In genomic region chr1:153288010-153288409, GRCm38 (mm10) we compare ENCODE assay signal across 11 mouse cellular contexts. TPM values are rescaled to one million over a fixed set of nuclear protein-coding genes. Genes with fewer than 3 reads are reported as not detected.
DNase-seq lines count a peak whose midpoint lies in the region; ATAC-seq and TF ChIP-seq lines count a peak whose summit lies in the region.
"Had no signal": no experiment of that assay in that cellular context is flagged by ENCODE, and none has a peak within 500 bp of the region (broad histone marks: within the 10 kb centered on the region; RNA-seq: fewer than 3 reads in every experiment).

No protein-coding gene starts in this region.

- no peak for TF ChIP-seq EP300 in liver, postnatal 0 days (IDR thresholded peaks at IDR 0.05; ENCODE audit: low read depth)
- 0 out of 2 replicates have a peak, but pooled peaks have one; percentile 22 for TF ChIP-seq EP300 in ES-Bruce4 (IDR thresholded peaks at IDR 0.05; ENCODE audit: insufficient read depth, low read depth, low read length)

- H3K27me3 ChIP-seq in liver, postnatal 0 days (ENCODE audit: insufficient read depth, low read length), result no peaks in the 10 kb centered on the region
- H3K27me3 ChIP-seq in ES-Bruce4 (ENCODE audit: control insufficient read depth, insufficient read depth, low read length, poor library complexity, severe bottlenecking), result no peaks in the 10 kb centered on the region
- H3K27me3 ChIP-seq in midbrain, embryonic 13.5 days, result no peaks in the 10 kb centered on the region
- H3K27me3 ChIP-seq: limb, embryonic 15.5 days had no signal

- no peak overlapping the region for H3K27ac ChIP-seq in liver, postnatal 0 days (ENCODE audit: low read depth)
- no peak overlapping the region for H3K27ac ChIP-seq in ES-Bruce4 (ENCODE audit: insufficient read depth, low read length)
- H3K27ac ChIP-seq in midbrain, embryonic 13.5 days, result no peak overlapping the region
- H3K27ac ChIP-seq: limb, embryonic 15.5 days had no signal

- 0 out of 2 replicates have a peak, but pooled peaks cover 2% of the 10 kb centered on the region for H3K9me3 ChIP-seq in liver, postnatal 0 days (ENCODE audit: low read length)
- H3K9me3 ChIP-seq in ES-Bruce4 (replicated peaks; ENCODE audit: control insufficient read depth, insufficient read depth, low read length, poor library complexity, severe bottlenecking), result no peaks in the 10 kb centered on the region
- no peaks in the 10 kb centered on the region for H3K9me3 ChIP-seq in midbrain, embryonic 13.5 days
- H3K9me3 ChIP-seq: limb, embryonic 15.5 days had no signal

- peaks cover 14% of the 10 kb centered on the region for H3K4me1 ChIP-seq in liver, postnatal 0 days (ENCODE audit: insufficient read depth)
- peaks cover 4% of the 10 kb centered on the region for H3K4me1 ChIP-seq in ES-Bruce4 (ENCODE audit: control insufficient read depth, insufficient read depth, low read length)
- H3K4me1 ChIP-seq in midbrain, embryonic 13.5 days (replicated peaks), result peaks cover 14% of the 10 kb centered on the region

- ATAC-seq in liver, postnatal 0 days, result no peak
- ATAC-seq in midbrain, embryonic 13.5 days, result no peak
- ATAC-seq: forebrain, embryonic 16.5 days had no signal

- no peak for TF ChIP-seq POLR2A in ES-Bruce4 (IDR thresholded peaks at IDR 0.05; ENCODE audit: insufficient read depth, low read length)

- 0 out of 2 replicates have a peak, but pooled peaks have one; percentile 20 for TF ChIP-seq CTCF in liver, postnatal 0 days (IDR thresholded peaks at IDR 0.05; ENCODE audit: low read depth)
- TF ChIP-seq CTCF in ES-Bruce4 (IDR thresholded peaks at IDR 0.05; ENCODE audit: low read depth, low read length), result no peak

- no peak overlapping the region for H3K4me2 ChIP-seq in liver, postnatal 0 days (ENCODE audit: low read depth, low read length)
- no peak overlapping the region for H3K4me2 ChIP-seq in midbrain, embryonic 13.5 days (replicated peaks)
- H3K4me2 ChIP-seq: limb, embryonic 15.5 days had no signal

- no peak overlapping the region for H3K4me3 ChIP-seq in liver, postnatal 0 days (ENCODE audit: low read depth, low read length)
- H3K4me3 ChIP-seq in ES-Bruce4 (ENCODE audit: low read depth, low read length), result no peak overlapping the region
- no peak overlapping the region for H3K4me3 ChIP-seq in midbrain, embryonic 13.5 days (replicated peaks)
- H3K4me3 ChIP-seq: limb, embryonic 15.5 days had no signal

- no peaks in the 10 kb centered on the region for H3K36me3 ChIP-seq in liver, postnatal 0 days (replicated peaks; ENCODE audit: insufficient read depth, low read length)
- peaks cover 4% of the 10 kb centered on the region; the same call in 1 of the 2 replicates for H3K36me3 ChIP-seq in ES-Bruce4 (ENCODE audit: control insufficient read depth, insufficient read depth, low read length, poor library complexity, severe bottlenecking)
- H3K36me3 ChIP-seq in midbrain, embryonic 13.5 days, result no peaks in the 10 kb centered on the region
- H3K36me3 ChIP-seq: limb, embryonic 15.5 days had no signal

- WGBS in liver, postnatal 0 days (ENCODE audit: insufficient replicate concordance), result 59% methylated on average over 4 of the region's 4 CpGs
- WGBS in midbrain, embryonic 13.5 days, result 86% methylated on average over 4 of the region's 4 CpGs

- no peak overlapping the region for H3K9ac ChIP-seq in liver, postnatal 0 days (replicated peaks)
- H3K9ac ChIP-seq in ES-Bruce4 (ENCODE audit: low read depth, poor library complexity, severe bottlenecking), result no peak overlapping the region
- H3K9ac ChIP-seq in midbrain, embryonic 13.5 days (replicated peaks), result no peak overlapping the region
- H3K9ac ChIP-seq: limb, embryonic 15.5 days had no signal

- DNase-seq in liver, postnatal 0 days, result no peak
- no peak for DNase-seq in liver
- DNase-seq in frontal cortex, postnatal 36 days (ENCODE audit: low spot score in 2 of 2), result peak; percentile 54 to 78
- peak; percentile 62 to 67 for DNase-seq in spleen, postnatal 36 days (ENCODE audit: low spot score in 2 of 2)
- DNase-seq in yolk sac, embryonic 10.5 days (ENCODE audit: low spot score), result no peak
- no peak for DNase-seq in retina, embryonic 14.5 days (ENCODE audit: low spot score)
- DNase-seq: kidney, adult 2 months had no signal

RNA-seq across cellular contexts. Expression of gene Lamc1, which starts 44.6 kb away (rescaled TPM):
- polyA plus RNA-seq in liver, postnatal 0 days (2015; fragmentation: Nextera tagmentation; extraction: Ambion mirVana), result 9.6 and 11.5 TPM in 2 replicates
- polyA plus RNA-seq in ES-Bruce4 (2011; ENCODE audit: insufficient read depth, insufficient read length, low read depth, missing spikeins), result 195 and 233 TPM in 2 replicates
- polyA plus RNA-seq in midbrain, embryonic 13.5 days (2015; fragmentation: Nextera tagmentation; extraction: Ambion mirVana), result 11.3 and 14.9 TPM in 2 replicates

Comparison
In these comparisons a context has a peak if more than half of its experiments do, and no peak if none do; other contexts are left out.
1. DNase-seq: peak in frontal cortex, postnatal 36 days (2 of 2) and spleen, postnatal 36 days (2 of 2); none in liver, postnatal 0 days (single experiment), liver (single experiment), yolk sac, embryonic 10.5 days (single experiment) and retina, embryonic 14.5 days (single experiment).
2. RNA of gene Lamc1, which starts 44.6 kb away (polyA plus RNA-seq): 195 to 233 TPM in ES-Bruce4; 11.3 to 14.9 TPM in midbrain, embryonic 13.5 days and 9.6 to 11.5 TPM in liver, postnatal 0 days; every median in the first group is over 10 times any median in the second.